Mouse (Mus musculus) heart, postnatal 0 days (tissue): ENCODE data around the gene Aoah.

Experiments used
- CTCF ChIP-seq: IDR thresholded peaks from 2 replicates; pipeline ENCODE4 v1.5.1; 2016; ENCODE audit warnings: antibody characterized with exemption, control low read depth, low read depth
- EP300 ChIP-seq: IDR thresholded peaks from 2 replicates; pipeline ENCODE4 v1.6.1; 2016; ENCODE audit warnings: antibody characterized with exemption, low read depth

GRCm38 (mm10) chr13:20786825-20787245 lies 7.1 kb upstream of the Aoah start:
- TF ChIP-seq EP300 (no peak), CTCF (no peak)
